Mouse (Mus musculus) myocyte (in vitro differentiated cells): ENCODE results near the gene Cdsn.

ENCODE experiments used
- E2F4 ChIP-seq: IDR thresholded peaks from one replicate; pipeline ENCODE4 v1.6.1; 2011; ENCODE audit warnings: mild to moderate bottlenecking, control low read depth, moderate library complexity; ENCODE audit not compliant: insufficient read depth
- MAX ChIP-seq: IDR thresholded peaks from one replicate; pipeline ENCODE4 v1.6.1; 2011; ENCODE audit warnings: low read depth, mild to moderate bottlenecking, control low read depth
- POLR2A ChIP-seq: IDR thresholded peaks from one replicate; pipeline ENCODE4 v1.6.1; 2011; ENCODE audit warnings: low read depth, mild to moderate bottlenecking, control low read depth, moderate library complexity; ENCODE audit not compliant: insufficient read length

- TF ChIP-seq POLR2A (no peak), E2F4 (no peak), MAX (no peak)
Measured at GRCm38 (mm10) chr17:35505776-35506175, 46.2 kb upstream of the Cdsn start, which contains the start of gene Pou5f1.
